Mouse (Mus musculus): ENCODE results near the gene Amtn. TPM values are rescaled to one million over a fixed set of nuclear protein-coding genes. Genes with fewer than 3 reads are reported as not detected.
"Not testable (repeated sequence)": the region's sequence is repeated elsewhere in the genome, so short reads cannot be mapped to it uniquely, and the experiment has no call there.

Gene Amtn
- polyA plus RNA-seq (2015; fragmentation: Nextera tagmentation; extraction: Ambion mirVana) = not detected in 2 replicates

GRCm38 (mm10) chr5:88375808-88376207 is at the start of gene Amtn:
Gene Amtn (plus strand): TSS chr5:88376108.
- Histone ChIP-seq H3K36me3 (no peaks in the 10 kb centered on the region), H3K27me3 (no peaks in the 10 kb centered on the region), H3K9ac (no peak within 1 kb of the TSS), H3K9me3 (no peaks in the 10 kb centered on the region), H3K4me1 (no peaks in the 10 kb centered on the region), H3K4me2 (no peak within 1 kb of the TSS), H3K4me3 (no peak within 1 kb of the TSS), H3K27ac (no peak within 1 kb of the TSS)
- ATAC-seq (ENCODE audit: insufficient number of reproducible peaks, insufficient read depth, low FRiP score, low TSS enrichment, low read depth) = no peak
- WGBS = 75% methylated on average over 4 of the region's 4 CpGs

- not testable (repeated sequence) for ATAC-seq (ENCODE audit: insufficient number of reproducible peaks, insufficient read depth, low FRiP score, low TSS enrichment, low read depth); H3K9ac ChIP-seq; H3K4me2 ChIP-seq; H3K27ac ChIP-seq; H3K4me1 ChIP-seq; H3K27me3 ChIP-seq; H3K36me3 ChIP-seq; H3K9me3 ChIP-seq; H3K4me3 ChIP-seq
- WGBS = 50% methylated on average over 2 of the region's 2 CpGs
Measured at GRCm38 (mm10) chr5:88348533-88348932, 27.4 kb upstream of the Amtn start.

- no peaks in the 10 kb centered on the region for H3K27me3 ChIP-seq
- H3K9ac ChIP-seq = no peak overlapping the region
- no peaks in the 10 kb centered on the region for H3K4me1 ChIP-seq
- H3K4me2 ChIP-seq = no peak overlapping the region
- no peak for ATAC-seq (ENCODE audit: insufficient number of reproducible peaks, insufficient read depth, low FRiP score, low TSS enrichment, low read depth)
- no peak overlapping the region for H3K27ac ChIP-seq
- no peaks in the 10 kb centered on the region for H3K36me3 ChIP-seq
- WGBS = 3% methylated on average over 5 of the region's 5 CpGs
- H3K9me3 ChIP-seq = no peaks in the 10 kb centered on the region
- H3K4me3 ChIP-seq = no peak overlapping the region
Measured at GRCm38 (mm10) chr5:88364768-88365167, 11.1 kb upstream of the Amtn start.

GRCm38 (mm10) chr5:88366886-88367285 is 9.0 kb upstream of the Amtn start:
- Histone ChIP-seq H3K4me2 (no peak overlapping the region), H3K27ac (no peak overlapping the region), H3K9me3 (no peaks in the 10 kb centered on the region), H3K27me3 (no peaks in the 10 kb centered on the region), H3K36me3 (no peaks in the 10 kb centered on the region), H3K4me3 (no peak overlapping the region), H3K4me1 (no peaks in the 10 kb centered on the region), H3K9ac (no peak overlapping the region)
- WGBS = 63% methylated on average over 1 of the region's 1 CpGs
- ATAC-seq (ENCODE audit: insufficient number of reproducible peaks, insufficient read depth, low FRiP score, low TSS enrichment, low read depth) = no peak

GRCm38 (mm10) chr5:88370578-88371232 is 5.2 kb upstream of the Amtn start:
- Histone ChIP-seq H3K27me3 (no peaks in the 10 kb centered on the region), H3K9ac (no peak overlapping the region), H3K4me3 (no peak overlapping the region), H3K27ac (no peak overlapping the region), H3K4me1 (no peaks in the 10 kb centered on the region), H3K9me3 (no peaks in the 10 kb centered on the region), H3K36me3 (no peaks in the 10 kb centered on the region), H3K4me2 (no peak overlapping the region)
- no peak for ATAC-seq (ENCODE audit: insufficient number of reproducible peaks, insufficient read depth, low FRiP score, low TSS enrichment, low read depth)
- 74% methylated on average over 6 of the region's 6 CpGs for WGBS

- H3K4me3 ChIP-seq = no peak overlapping the region
- H3K9ac ChIP-seq = no peak overlapping the region
- H3K4me1 ChIP-seq = no peaks in the 10 kb centered on the region
- no peaks in the 10 kb centered on the region for H3K27me3 ChIP-seq
- no peak overlapping the region for H3K27ac ChIP-seq
- no peak overlapping the region for H3K4me2 ChIP-seq
- H3K9me3 ChIP-seq = no peaks in the 10 kb centered on the region
- H3K36me3 ChIP-seq = no peaks in the 10 kb centered on the region
- ATAC-seq (ENCODE audit: insufficient number of reproducible peaks, insufficient read depth, low FRiP score, low TSS enrichment, low read depth) = no peak
- WGBS = 82% methylated on average over 6 of the region's 6 CpGs
Measured at GRCm38 (mm10) chr5:88372563-88372962, 3.3 kb upstream of the Amtn start.

- not testable (repeated sequence) for H3K27me3 ChIP-seq; H3K9me3 ChIP-seq; H3K4me1 ChIP-seq; H3K9ac ChIP-seq; H3K27ac ChIP-seq; H3K4me2 ChIP-seq; H3K4me3 ChIP-seq; ATAC-seq (ENCODE audit: insufficient number of reproducible peaks, insufficient read depth, low FRiP score, low TSS enrichment, low read depth); H3K36me3 ChIP-seq
- WGBS = 84% methylated on average over 2 of the region's 2 CpGs
Measured at GRCm38 (mm10) chr5:88391960-88392359, 16.1 kb downstream of the Amtn start.

GRCm38 (mm10) chr5:88398581-88398980 is 22.7 kb downstream of the Amtn start:
- no peak overlapping the region for H3K4me3 ChIP-seq
- H3K27me3 ChIP-seq = no peaks in the 10 kb centered on the region
- no peak overlapping the region for H3K27ac ChIP-seq
- H3K4me1 ChIP-seq = no peaks in the 10 kb centered on the region
- H3K9ac ChIP-seq = no peak overlapping the region
- no peaks in the 10 kb centered on the region for H3K36me3 ChIP-seq
- H3K9me3 ChIP-seq = no peaks in the 10 kb centered on the region
- WGBS = 75% methylated on average over 5 of the region's 5 CpGs
- ATAC-seq (ENCODE audit: insufficient number of reproducible peaks, insufficient read depth, low FRiP score, low TSS enrichment, low read depth) = no peak
- no peak overlapping the region for H3K4me2 ChIP-seq

- ATAC-seq (ENCODE audit: insufficient number of reproducible peaks, insufficient read depth, low FRiP score, low TSS enrichment, low read depth) = no peak
- Histone ChIP-seq H3K36me3 (no peaks in the 10 kb centered on the region), H3K27ac (no peak overlapping the region), H3K9me3 (no peaks in the 10 kb centered on the region), H3K9ac (no peak overlapping the region), H3K4me3 (no peak overlapping the region), H3K4me1 (no peaks in the 10 kb centered on the region), H3K27me3 (no peaks in the 10 kb centered on the region), H3K4me2 (no peak overlapping the region)
- WGBS = 6% methylated on average over 6 of the region's 6 CpGs
Measured at GRCm38 (mm10) chr5:88399849-88400248, 23.9 kb downstream of the Amtn start.

GRCm38 (mm10) chr5:88401464-88401863 is 25.6 kb downstream of the Amtn start:
- H3K36me3 ChIP-seq = no peaks in the 10 kb centered on the region
- WGBS = 79% methylated on average over 3 of the region's 3 CpGs
- H3K9me3 ChIP-seq = no peaks in the 10 kb centered on the region
- no peak overlapping the region for H3K9ac ChIP-seq
- H3K4me2 ChIP-seq = no peak overlapping the region
- no peak for ATAC-seq (ENCODE audit: insufficient number of reproducible peaks, insufficient read depth, low FRiP score, low TSS enrichment, low read depth)
- no peaks in the 10 kb centered on the region for H3K27me3 ChIP-seq
- no peak overlapping the region for H3K27ac ChIP-seq
- H3K4me3 ChIP-seq = no peak overlapping the region
- no peaks in the 10 kb centered on the region for H3K4me1 ChIP-seq

- H3K9me3 ChIP-seq = no peaks in the 10 kb centered on the region
- H3K4me2 ChIP-seq = no peak overlapping the region
- no peak overlapping the region for H3K9ac ChIP-seq
- ATAC-seq (ENCODE audit: insufficient number of reproducible peaks, insufficient read depth, low FRiP score, low TSS enrichment, low read depth) = no peak
- no peaks in the 10 kb centered on the region for H3K36me3 ChIP-seq
- H3K4me1 ChIP-seq = no peaks in the 10 kb centered on the region
- no peak overlapping the region for H3K27ac ChIP-seq
- H3K4me3 ChIP-seq = no peak overlapping the region
- no peaks in the 10 kb centered on the region for H3K27me3 ChIP-seq
- WGBS = 91% methylated on average over 8 of the region's 8 CpGs
Measured at GRCm38 (mm10) chr5:88420319-88421065, 44.6 kb downstream of the Amtn start.

GRCm38 (mm10) chr5:88424892-88425291 is 49.0 kb downstream of the Amtn start:
- H3K9ac ChIP-seq = not testable (repeated sequence)
- 43% methylated on average over 2 of the region's 2 CpGs for WGBS

More at GRCm38 (mm10) chr5:88424892-88425291, 49.0 kb downstream of the Amtn start:
- not testable (repeated sequence) for H3K27ac ChIP-seq; H3K4me2 ChIP-seq; H3K9me3 ChIP-seq; H3K36me3 ChIP-seq; H3K27me3 ChIP-seq; ATAC-seq (ENCODE audit: insufficient number of reproducible peaks, insufficient read depth, low FRiP score, low TSS enrichment, low read depth); H3K4me3 ChIP-seq; H3K4me1 ChIP-seq

All from embryonic facial prominence, embryonic 13.5 days (tissue).